Mouse (Mus musculus): ENCODE results near the gene Hist2h2aa1. TPM values are rescaled to one million over a fixed set of nuclear protein-coding genes. Genes with fewer than 3 reads are reported as not detected.

Hist2h2aa1 gene
- polyA plus RNA-seq, 1 experiment, result not detected

- no peak overlapping the region for H3ac ChIP-seq (ENCODE audit: control insufficient read depth, insufficient read length)
- TF ChIP-seq MYOD1 (IDR thresholded peaks at IDR 0.05; ENCODE audit: control insufficient read depth in 1 of 3, insufficient read length in 2 of 3, low read depth in 2 of 3) (no peak), CEBPB (IDR thresholded peaks at IDR 0.05; ENCODE audit: insufficient read depth, poor library complexity, severe bottlenecking) (no peak), TCF12 (IDR thresholded peaks at IDR 0.05; ENCODE audit: insufficient read depth, poor library complexity, severe bottlenecking) (no peak), USF1 (IDR thresholded peaks at IDR 0.05; ENCODE audit: low read depth) (no peak), MAX (IDR thresholded peaks at IDR 0.05; ENCODE audit: low read depth) (no peak)
- no peak overlapping the region for H3K4me3 ChIP-seq
- H3K36me3 ChIP-seq (ENCODE audit: control insufficient read depth, insufficient read depth), result no peaks in the 10 kb centered on the region
- H3K4me2 ChIP-seq (ENCODE audit: low read depth), result no peak overlapping the region
- H3K79me2 ChIP-seq (ENCODE audit: control insufficient read depth, insufficient read depth), result no peaks in the 10 kb centered on the region
- no peaks in the 10 kb centered on the region for H3K27me3 ChIP-seq (ENCODE audit: control insufficient read depth, insufficient read depth, insufficient read length)
These were observed 9.5 kb downstream of the Hist2h2aa1 start for GRCm38 (mm10) chr3:96254683-96255355.

DNA sequence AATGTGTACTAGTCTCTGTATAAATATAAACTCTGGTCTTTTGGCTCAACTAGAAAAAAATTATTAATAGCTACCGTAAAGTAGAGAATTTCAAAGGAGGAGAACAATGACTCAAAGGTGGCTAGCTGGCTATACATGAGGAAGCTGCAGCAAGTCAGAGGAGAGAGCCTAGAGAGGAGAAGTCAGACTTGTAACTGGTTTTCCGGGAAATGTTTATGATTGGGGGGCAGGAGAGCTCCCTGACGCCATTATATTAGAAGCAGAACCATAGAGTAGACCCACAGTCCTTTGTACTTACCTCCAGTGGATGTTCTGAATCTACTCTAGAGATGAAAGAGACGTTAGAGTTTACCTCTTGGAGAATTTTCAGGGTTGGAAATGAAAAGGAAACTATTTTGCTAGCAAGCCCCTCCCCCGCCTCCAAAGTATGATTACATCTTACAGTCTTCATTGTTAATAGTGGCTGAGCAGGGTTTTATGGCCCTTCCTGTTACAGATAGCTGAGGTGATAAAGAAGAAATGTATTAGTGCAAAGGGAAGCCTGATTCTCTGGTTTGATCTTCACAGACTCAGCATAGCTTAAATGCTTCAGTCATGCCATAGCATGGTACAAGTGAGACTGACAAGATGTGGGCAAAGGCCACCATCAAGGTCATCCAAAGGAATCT, 10.8 kb downstream of the Hist2h2aa1 start:
- Histone ChIP-seq H3K79me2 (ENCODE audit: control insufficient read depth, insufficient read depth) (no peaks in the 10 kb centered on the region), H3K36me3 (ENCODE audit: control insufficient read depth, insufficient read depth) (no peaks in the 10 kb centered on the region), H3K4me2 (ENCODE audit: low read depth) (no peak overlapping the region), H3K27me3 (ENCODE audit: control insufficient read depth, insufficient read depth, insufficient read length) (no peaks in the 10 kb centered on the region), H3ac (ENCODE audit: control insufficient read depth, insufficient read length) (no peak overlapping the region), H3K4me3 (no peak overlapping the region)
- TF ChIP-seq MYOD1 (IDR thresholded peaks at IDR 0.05; ENCODE audit: control insufficient read depth in 1 of 3, insufficient read length in 2 of 3, low read depth in 2 of 3) (no peak), POLR2AphosphoS2 (IDR thresholded peaks at IDR 0.05; ENCODE audit: insufficient read length, low read depth) (no peak), TCF3 (IDR thresholded peaks at IDR 0.05; ENCODE audit: insufficient read length, low read depth) (no peak), MYOG (IDR thresholded peaks at IDR 0.05; ENCODE audit: control insufficient read depth in 1 of 3, insufficient read depth in 1 of 3, insufficient read length in 2 of 3, low read depth in 2 of 3) (no peak), USF1 (IDR thresholded peaks at IDR 0.05; ENCODE audit: low read depth) (no peak), POLR2A (IDR thresholded peaks at IDR 0.05; ENCODE audit: insufficient read length, low read depth) (no peak), MAX (IDR thresholded peaks at IDR 0.05; ENCODE audit: low read depth) (no peak), SRF (IDR thresholded peaks at IDR 0.05; ENCODE audit: control insufficient read depth, insufficient read length, low read depth) (no peak)

- no peaks in the 10 kb centered on the region for H3K27me3 ChIP-seq (ENCODE audit: control insufficient read depth, insufficient read depth, insufficient read length)
- no peak overlapping the region for H3ac ChIP-seq (ENCODE audit: control insufficient read depth, insufficient read length)
- TF ChIP-seq POLR2AphosphoS2 (IDR thresholded peaks at IDR 0.05; ENCODE audit: insufficient read length, low read depth) (no peak), MYOD1 (IDR thresholded peaks at IDR 0.05; ENCODE audit: control insufficient read depth in 1 of 3, insufficient read length in 2 of 3, low read depth in 2 of 3) (no peak), MYOG (IDR thresholded peaks at IDR 0.05; ENCODE audit: control insufficient read depth in 1 of 3, insufficient read depth in 1 of 3, insufficient read length in 2 of 3, low read depth in 2 of 3) (no peak), POLR2A (IDR thresholded peaks at IDR 0.05; ENCODE audit: insufficient read length, low read depth) (no peak)
- H3K4me3 ChIP-seq, result no peak overlapping the region
- H3K4me2 ChIP-seq (ENCODE audit: low read depth), result no peak overlapping the region
- no peaks in the 10 kb centered on the region for H3K79me2 ChIP-seq (ENCODE audit: control insufficient read depth, insufficient read depth)
- no peaks in the 10 kb centered on the region for H3K36me3 ChIP-seq (ENCODE audit: control insufficient read depth, insufficient read depth)
These were observed 11.9 kb downstream of the Hist2h2aa1 start for GRCm38 (mm10) chr3:96257190-96257589.

GRCm38 (mm10) chr3:96260220-96260619, 14.9 kb downstream of the Hist2h2aa1 start:
- TF ChIP-seq TCF3 (IDR thresholded peaks at IDR 0.05; ENCODE audit: insufficient read length, low read depth) (no peak), E2F4 (IDR thresholded peaks at IDR 0.05; ENCODE audit: insufficient read depth) (no peak), CEBPB (IDR thresholded peaks at IDR 0.05; ENCODE audit: insufficient read depth, poor library complexity, severe bottlenecking) (no peak), POLR2A (IDR thresholded peaks at IDR 0.05; ENCODE audit: insufficient read length, low read depth) (no peak), USF1 (IDR thresholded peaks at IDR 0.05; ENCODE audit: low read depth) (no peak), MYOG (IDR thresholded peaks at IDR 0.05; ENCODE audit: control insufficient read depth in 1 of 3, insufficient read depth in 1 of 3, insufficient read length in 2 of 3, low read depth in 2 of 3) (no peak), MYOD1 (IDR thresholded peaks at IDR 0.05; ENCODE audit: control insufficient read depth in 1 of 3, insufficient read length in 2 of 3, low read depth in 2 of 3) (no peak), TCF12 (IDR thresholded peaks at IDR 0.05; ENCODE audit: insufficient read depth, poor library complexity, severe bottlenecking) (no peak), REST (IDR thresholded peaks at IDR 0.05; ENCODE audit: insufficient read depth, insufficient read length) (no peak), SRF (IDR thresholded peaks at IDR 0.05; ENCODE audit: control insufficient read depth, insufficient read length, low read depth) (no peak), POLR2AphosphoS2 (IDR thresholded peaks at IDR 0.05; ENCODE audit: insufficient read length, low read depth) (no peak), MAX (IDR thresholded peaks at IDR 0.05; ENCODE audit: low read depth) (no peak)
- Histone ChIP-seq H3K36me3 (ENCODE audit: control insufficient read depth, insufficient read depth) (no peaks in the 10 kb centered on the region), H3K4me3 (no peak overlapping the region), H3K27me3 (ENCODE audit: control insufficient read depth, insufficient read depth, insufficient read length) (no peaks in the 10 kb centered on the region), H3K4me2 (ENCODE audit: low read depth) (no peak overlapping the region), H3K79me2 (ENCODE audit: control insufficient read depth, insufficient read depth) (no peaks in the 10 kb centered on the region), H3ac (ENCODE audit: control insufficient read depth, insufficient read length) (no peak overlapping the region)

DNA sequence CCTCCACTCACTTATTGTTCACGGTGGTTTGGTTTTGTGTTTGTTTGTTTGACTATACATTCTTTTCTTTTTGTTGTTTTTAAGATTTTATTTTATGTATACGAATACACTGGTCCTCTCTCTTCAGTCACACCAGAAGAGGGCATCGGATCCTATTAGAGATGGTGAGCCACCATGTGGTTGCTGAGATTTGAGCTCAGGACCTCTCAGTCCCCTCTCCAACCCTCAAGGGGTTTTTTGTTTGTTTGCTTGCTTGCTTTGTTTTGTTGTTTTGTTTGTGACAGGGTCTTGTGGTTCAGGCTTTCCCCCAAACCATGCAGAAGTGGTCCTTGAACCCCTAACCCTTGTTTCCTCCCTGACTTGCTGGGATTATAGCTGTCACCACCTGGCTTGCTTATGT, 16.3 kb downstream of the Hist2h2aa1 start:
- H3K79me2 ChIP-seq (ENCODE audit: control insufficient read depth, insufficient read depth), result no peaks in the 10 kb centered on the region
- H3ac ChIP-seq (ENCODE audit: control insufficient read depth, insufficient read length), result no peak overlapping the region
- peak overlapping the region; percentile 47 for H3K4me3 ChIP-seq
- H3K27me3 ChIP-seq (ENCODE audit: control insufficient read depth, insufficient read depth, insufficient read length), result no peaks in the 10 kb centered on the region
- no peak for TF ChIP-seq REST (IDR thresholded peaks at IDR 0.05; ENCODE audit: insufficient read depth, insufficient read length)
- no peak for TF ChIP-seq MYOD1 (IDR thresholded peaks at IDR 0.05; ENCODE audit: control insufficient read depth in 1 of 3, insufficient read length in 2 of 3, low read depth in 2 of 3)
- TF ChIP-seq MAX (IDR thresholded peaks at IDR 0.05; ENCODE audit: low read depth), result no peak
- no peak for TF ChIP-seq TCF3 (IDR thresholded peaks at IDR 0.05; ENCODE audit: insufficient read length, low read depth)
- TF ChIP-seq E2F4 (IDR thresholded peaks at IDR 0.05; ENCODE audit: insufficient read depth), result no peak
- TF ChIP-seq CEBPB (IDR thresholded peaks at IDR 0.05; ENCODE audit: insufficient read depth, poor library complexity, severe bottlenecking), result no peak
- TF ChIP-seq TCF12 (IDR thresholded peaks at IDR 0.05; ENCODE audit: insufficient read depth, poor library complexity, severe bottlenecking), result no peak
- no peak for TF ChIP-seq POLR2A (IDR thresholded peaks at IDR 0.05; ENCODE audit: insufficient read length, low read depth)
- TF ChIP-seq SRF (IDR thresholded peaks at IDR 0.05; ENCODE audit: control insufficient read depth, insufficient read length, low read depth), result no peak
- no peak for TF ChIP-seq USF1 (IDR thresholded peaks at IDR 0.05; ENCODE audit: low read depth)
- H3K4me2 ChIP-seq (ENCODE audit: low read depth), result peak overlapping the region; percentile 87
- no peaks in the 10 kb centered on the region for H3K36me3 ChIP-seq (ENCODE audit: control insufficient read depth, insufficient read depth)

All from myocyte (in vitro differentiated cells).